Mouse (Mus musculus): ENCODE measurements at regions not wholly inside any gene's neighbourhood (a gene's known extent, or its start where the extent isn't known, plus 50 kb on each side); places are given as distances from the start of the nearest gene placed in this dataset.

- TF ChIP-seq TAL1 (IDR thresholded peaks at IDR 0.05; ENCODE audit: low read length) (no peak), GATA1 (IDR thresholded peaks at IDR 0.05; ENCODE audit: low read length) (no peak)
Observed at GRCm38 (mm10) chr13:52205951-52206350, 325.1 kb downstream of the Diras2 start.

All from erythroblast, embryonic 14.5 days (primary cell).